Mouse (Mus musculus) neural tube, embryonic 12.5 days (tissue): ENCODE results near the gene Gm1604a. TPM values are rescaled to one million over a fixed set of nuclear protein-coding genes. Genes with fewer than 3 reads are reported as not detected.

Experiments used
- polyA plus RNA-seq: library from polyadenylated mRNA; unstranded; fragments of >200 nt; fragmentation: Nextera tagmentation; extraction: Ambion mirVana; gene quantifications from 2 replicates; pipeline ENCODE4 v1.2.1, GENCODE M21; 2016

Gene Gm1604a
- polyA plus RNA-seq, 1 experiment from 2014 or later = not detected

Other genes with a start within 250 kb of the Gm1604a start
- 67.1 and 87.8 TPM in 2 replicates for gene Ezr, start 242.8 kb upstream of the Gm1604a start, polyA plus RNA-seq
- 39.4 and 41.6 TPM in 2 replicates for gene Rsph3b, start 76.9 kb upstream of the Gm1604a start, polyA plus RNA-seq
- gene Tagap1, start 64.4 kb upstream of the Gm1604a start, polyA plus RNA-seq = 50.4 and 55.7 TPM in 2 replicates
- gene Rnaset2b, start 54.9 kb upstream of the Gm1604a start, polyA plus RNA-seq = 105 and 110 TPM in 2 replicates
- gene Gm49721, start 46.7 kb upstream of the Gm1604a start, polyA plus RNA-seq = 0.28 and 0.38 TPM in 2 replicates
- 36.8 and 40.7 TPM in 2 replicates for gene Rps6ka2, start 144.5 kb downstream of the Gm1604a start, polyA plus RNA-seq